Mouse (Mus musculus): ENCODE results near the gene Enpp1. TPM values are rescaled to one million over a fixed set of nuclear protein-coding genes. Genes with fewer than 3 reads are reported as not detected.

Gene Enpp1
- 0.90 and 2.5 TPM in 2 replicates for polyA plus RNA-seq (2014; fragmentation: Nextera tagmentation; extraction: Ambion mirVana)

DNA sequence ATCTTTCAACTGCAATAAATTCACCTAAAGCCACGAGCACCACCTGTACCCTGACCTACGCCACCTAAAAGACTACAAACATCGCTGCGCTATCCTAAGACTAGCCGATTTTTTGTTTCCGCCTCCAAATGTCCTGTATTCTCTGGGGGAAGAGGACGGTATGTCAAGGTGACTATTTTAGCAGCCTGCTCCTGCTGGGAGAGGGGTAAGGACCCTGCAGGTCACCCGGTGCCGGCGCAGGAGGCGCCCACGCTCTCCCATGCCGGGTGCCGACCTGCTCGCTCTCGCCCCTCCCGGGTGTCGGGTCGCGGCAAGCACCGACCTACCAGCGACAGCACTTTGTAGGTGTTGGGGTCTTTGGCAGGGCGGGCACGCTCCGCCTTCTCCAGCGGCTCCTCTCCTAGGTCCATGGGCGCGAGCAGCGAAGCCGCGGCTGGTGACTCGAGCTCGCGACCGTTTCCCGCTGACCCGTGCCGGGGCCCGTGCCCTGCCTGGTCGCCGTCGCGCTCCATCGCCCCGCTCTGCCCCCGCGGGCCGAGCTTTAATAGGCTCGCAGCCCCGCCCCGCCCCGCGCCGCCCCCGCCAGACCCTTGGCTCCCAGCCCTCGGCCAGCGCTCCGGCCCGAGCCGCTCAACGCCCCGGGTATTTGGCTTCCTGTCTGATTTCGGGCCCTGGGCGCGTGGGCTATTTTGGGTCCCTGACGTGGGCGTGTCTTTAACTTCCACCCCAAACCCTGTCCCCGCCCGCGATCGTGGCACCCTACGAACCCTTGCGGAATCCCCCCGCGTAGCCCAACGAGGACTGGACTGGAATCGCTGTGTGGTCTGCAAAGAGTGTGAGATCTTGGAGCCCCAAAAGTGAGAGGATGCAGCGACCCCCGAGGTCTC is at the start of gene Enpp1:
Gene Enpp1 (minus strand): TSS at position 680 of the 887 bp plus-strand sequence.
- Histone ChIP-seq H3K4me3 (ENCODE audit: low read length) (peak within 1 kb of the TSS; percentile 60), H3K27me3 (ENCODE audit: control insufficient read depth, insufficient read depth, low read length) (no peaks in the 10 kb centered on the region), H3K36me3 (ENCODE audit: control insufficient read depth, insufficient read depth, low read length) (no peaks in the 10 kb centered on the region), H3K9me3 (ENCODE audit: control insufficient read depth, low read length) (no peaks in the 10 kb centered on the region), H3K4me1 (ENCODE audit: control insufficient read depth, insufficient read depth, low read length) (no peaks in the 10 kb centered on the region), H3K9ac (ENCODE audit: low read depth, low read length) (peak within 1 kb of the TSS; percentile 60), H3K4me2 (replicated peaks; ENCODE audit: low read depth, low read length) (peak within 1 kb of the TSS; percentile 97), H3K27ac (ENCODE audit: low read depth, low read length) (no peak within 1 kb of the TSS)
- under 1% methylated on average over 70 of the region's 79 CpGs for WGBS
- peak; percentile 96 for ATAC-seq (ENCODE audit: low FRiP score, low TSS enrichment)

DNA sequence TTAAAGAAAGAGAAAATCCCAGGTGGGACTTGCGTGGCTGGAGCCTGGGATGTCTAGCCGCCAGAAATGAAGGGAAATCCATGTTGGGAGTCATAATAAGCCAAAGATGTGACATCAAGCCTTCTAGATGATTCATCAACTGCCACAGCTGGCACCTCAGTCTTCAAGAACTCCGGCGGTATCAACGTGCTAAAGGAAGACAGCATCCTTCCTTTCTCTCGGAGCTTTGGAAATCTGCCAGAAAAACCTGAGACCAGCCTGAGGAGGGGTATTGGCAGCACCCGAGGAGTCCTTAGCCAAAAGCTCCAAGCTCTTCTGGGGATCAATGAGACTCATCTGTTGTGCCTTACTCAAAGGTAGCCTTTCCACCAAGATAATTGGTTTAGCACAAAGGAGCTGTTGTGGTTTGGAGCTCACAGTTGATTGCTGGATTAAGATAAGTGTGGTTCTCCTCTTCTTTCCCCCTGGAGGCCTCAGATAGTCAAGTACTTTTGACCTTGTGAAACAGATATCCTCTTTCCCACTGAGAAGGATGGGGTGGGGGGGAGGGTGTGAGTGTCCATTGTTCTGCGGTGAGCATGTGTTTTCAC is 46.5 kb upstream of the Enpp1 start:
- no peaks in the 10 kb centered on the region for H3K36me3 ChIP-seq (ENCODE audit: control insufficient read depth, insufficient read depth, low read length)
- no peak overlapping the region for H3K4me2 ChIP-seq (replicated peaks; ENCODE audit: low read depth, low read length)
- no peaks in the 10 kb centered on the region for H3K27me3 ChIP-seq (ENCODE audit: control insufficient read depth, insufficient read depth, low read length)
- no peak overlapping the region for H3K9ac ChIP-seq (ENCODE audit: low read depth, low read length)
- no peak for ATAC-seq (ENCODE audit: low FRiP score, low TSS enrichment)
- H3K4me1 ChIP-seq (ENCODE audit: control insufficient read depth, insufficient read depth, low read length), result no peaks in the 10 kb centered on the region
- no peak overlapping the region for H3K27ac ChIP-seq (ENCODE audit: low read depth, low read length)
- no peak overlapping the region for H3K4me3 ChIP-seq (ENCODE audit: low read length)
- WGBS, result 70% methylated on average over 8 of the region's 8 CpGs
- no peaks in the 10 kb centered on the region for H3K9me3 ChIP-seq (ENCODE audit: control insufficient read depth, low read length)

DNA sequence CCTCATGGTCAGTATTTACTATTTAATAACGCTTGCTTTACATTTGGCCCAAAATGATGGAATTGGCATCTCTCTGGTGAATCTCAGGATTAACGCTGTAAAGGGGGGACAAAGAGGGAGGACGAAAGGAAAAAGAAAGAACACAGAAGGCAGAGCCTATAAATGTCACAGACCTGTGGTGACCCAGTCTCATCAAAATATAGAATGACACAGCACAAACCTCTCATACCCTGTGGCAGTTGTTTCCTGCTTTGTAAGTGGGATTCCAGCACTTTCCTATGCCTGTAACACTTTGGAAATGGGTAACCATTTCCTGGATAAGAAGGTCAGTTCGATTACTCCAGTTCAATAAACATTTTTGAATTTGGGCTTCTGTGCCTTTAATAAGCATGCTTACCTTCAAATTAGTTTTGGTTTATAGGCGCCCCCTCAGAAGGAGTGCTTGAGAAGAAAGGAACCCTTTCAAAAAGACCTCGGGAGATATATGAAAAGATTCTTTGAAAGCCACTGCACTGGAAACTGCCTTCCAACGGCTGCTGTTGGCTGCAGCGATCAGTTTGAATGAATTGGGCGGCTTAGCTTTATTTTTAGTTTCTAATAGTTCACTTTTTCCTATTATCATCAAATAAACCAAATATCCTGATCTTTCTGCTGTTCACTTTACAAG is 43.0 kb upstream of the Enpp1 start:
- H3K9ac ChIP-seq (ENCODE audit: low read depth, low read length), result no peak overlapping the region
- WGBS, result 77% methylated on average over 9 of the region's 9 CpGs
- H3K27ac ChIP-seq (ENCODE audit: low read depth, low read length), result no peak overlapping the region
- no peak overlapping the region for H3K4me2 ChIP-seq (replicated peaks; ENCODE audit: low read depth, low read length)
- H3K36me3 ChIP-seq (ENCODE audit: control insufficient read depth, insufficient read depth, low read length), result no peaks in the 10 kb centered on the region
- ATAC-seq (ENCODE audit: low FRiP score, low TSS enrichment), result no peak
- H3K9me3 ChIP-seq (ENCODE audit: control insufficient read depth, low read length), result no peaks in the 10 kb centered on the region
- H3K4me3 ChIP-seq (ENCODE audit: low read length), result peak overlapping the region; percentile 28; the same call in 1 of the 2 replicates
- no peaks in the 10 kb centered on the region for H3K4me1 ChIP-seq (ENCODE audit: control insufficient read depth, insufficient read depth, low read length)
- no peaks in the 10 kb centered on the region for H3K27me3 ChIP-seq (ENCODE audit: control insufficient read depth, insufficient read depth, low read length)

DNA sequence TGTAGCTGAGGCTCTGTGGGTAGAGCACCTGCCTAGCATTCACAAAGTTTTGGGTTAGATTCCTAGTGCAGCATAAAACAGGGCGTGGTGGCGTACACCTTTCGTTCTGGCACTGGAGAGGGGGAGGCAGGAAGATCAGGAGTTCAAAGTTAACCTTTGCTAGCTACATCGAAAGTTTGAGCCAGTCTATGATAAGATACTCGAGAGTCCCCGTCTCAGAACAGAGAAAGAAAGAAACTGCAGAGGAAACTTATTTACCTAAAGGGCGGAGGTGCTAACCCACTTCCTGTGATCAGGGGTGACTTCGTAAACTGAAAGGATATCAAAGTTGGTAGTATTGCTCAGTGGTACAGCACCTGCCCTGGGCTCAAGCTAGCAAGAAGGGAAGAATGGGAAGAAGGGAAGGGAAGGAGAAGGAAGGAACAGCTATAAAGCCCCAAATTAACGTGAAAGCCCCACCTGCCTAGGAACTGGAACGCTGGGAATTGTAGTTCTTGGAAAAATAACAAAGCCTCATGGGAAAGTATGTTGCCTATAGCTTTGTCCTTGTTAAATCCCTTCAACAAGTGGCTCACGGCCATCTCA is 42.4 kb upstream of the Enpp1 start:
- H3K9me3 ChIP-seq (ENCODE audit: control insufficient read depth, low read length), result no peaks in the 10 kb centered on the region
- no peaks in the 10 kb centered on the region for H3K27me3 ChIP-seq (ENCODE audit: control insufficient read depth, insufficient read depth, low read length)
- no peak overlapping the region for H3K27ac ChIP-seq (ENCODE audit: low read depth, low read length)
- 45% methylated on average over 11 of the region's 11 CpGs for WGBS
- no peak overlapping the region for H3K9ac ChIP-seq (ENCODE audit: low read depth, low read length)
- no peaks in the 10 kb centered on the region for H3K4me1 ChIP-seq (ENCODE audit: control insufficient read depth, insufficient read depth, low read length)
- peak overlapping the region; percentile 28 for H3K4me3 ChIP-seq (ENCODE audit: low read length)
- peak overlapping the region; percentile 29 for H3K4me2 ChIP-seq (replicated peaks; ENCODE audit: low read depth, low read length)
- no peak for ATAC-seq (ENCODE audit: low FRiP score, low TSS enrichment)
- no peaks in the 10 kb centered on the region for H3K36me3 ChIP-seq (ENCODE audit: control insufficient read depth, insufficient read depth, low read length)

DNA sequence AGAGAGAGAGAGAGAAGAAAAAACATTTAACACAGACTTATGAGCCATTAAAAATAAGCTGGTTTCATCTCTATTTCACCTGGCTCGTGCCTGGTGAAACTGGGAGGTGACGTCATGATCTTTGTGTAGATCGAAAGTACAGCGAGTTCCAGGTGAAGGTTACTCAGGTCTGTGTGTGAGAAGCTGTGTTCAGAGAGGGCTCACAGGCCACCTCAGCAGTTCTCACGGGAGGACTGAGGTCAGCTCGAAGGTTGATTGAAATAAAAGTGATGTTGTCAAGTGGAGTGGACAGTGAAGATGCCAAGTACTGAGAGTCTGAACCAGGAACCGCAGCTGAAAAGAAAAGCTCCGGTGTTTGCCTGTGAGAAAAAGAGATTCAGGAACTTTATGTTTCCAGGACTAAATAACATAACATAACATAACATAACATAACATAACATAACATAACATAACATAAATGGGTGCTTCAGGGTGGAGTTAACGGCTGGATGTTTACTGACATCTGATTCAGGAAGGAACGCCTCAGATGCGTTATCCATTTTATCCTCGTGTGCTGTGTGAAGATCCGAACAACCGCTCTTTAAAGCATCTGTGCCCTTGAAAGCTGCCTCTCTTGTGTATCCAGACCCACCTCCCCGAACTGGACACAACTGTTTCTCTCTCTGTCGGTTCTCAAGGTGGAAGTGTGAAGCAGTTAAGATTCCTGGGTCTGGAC is 41.7 kb upstream of the Enpp1 start:
- no peaks in the 10 kb centered on the region for H3K9me3 ChIP-seq (ENCODE audit: control insufficient read depth, low read length)
- H3K9ac ChIP-seq (ENCODE audit: low read depth, low read length), result no peak overlapping the region
- no peaks in the 10 kb centered on the region for H3K27me3 ChIP-seq (ENCODE audit: control insufficient read depth, insufficient read depth, low read length)
- no peak for ATAC-seq (ENCODE audit: low FRiP score, low TSS enrichment)
- H3K4me2 ChIP-seq (replicated peaks; ENCODE audit: low read depth, low read length), result peak overlapping the region; percentile 29; the same call in 1 of the 2 replicates
- no peaks in the 10 kb centered on the region for H3K4me1 ChIP-seq (ENCODE audit: control insufficient read depth, insufficient read depth, low read length)
- no peak overlapping the region for H3K4me3 ChIP-seq (ENCODE audit: low read length)
- 69% methylated on average over 16 of the region's 16 CpGs for WGBS
- H3K36me3 ChIP-seq (ENCODE audit: control insufficient read depth, insufficient read depth, low read length), result no peaks in the 10 kb centered on the region
- no peak overlapping the region for H3K27ac ChIP-seq (ENCODE audit: low read depth, low read length)

DNA sequence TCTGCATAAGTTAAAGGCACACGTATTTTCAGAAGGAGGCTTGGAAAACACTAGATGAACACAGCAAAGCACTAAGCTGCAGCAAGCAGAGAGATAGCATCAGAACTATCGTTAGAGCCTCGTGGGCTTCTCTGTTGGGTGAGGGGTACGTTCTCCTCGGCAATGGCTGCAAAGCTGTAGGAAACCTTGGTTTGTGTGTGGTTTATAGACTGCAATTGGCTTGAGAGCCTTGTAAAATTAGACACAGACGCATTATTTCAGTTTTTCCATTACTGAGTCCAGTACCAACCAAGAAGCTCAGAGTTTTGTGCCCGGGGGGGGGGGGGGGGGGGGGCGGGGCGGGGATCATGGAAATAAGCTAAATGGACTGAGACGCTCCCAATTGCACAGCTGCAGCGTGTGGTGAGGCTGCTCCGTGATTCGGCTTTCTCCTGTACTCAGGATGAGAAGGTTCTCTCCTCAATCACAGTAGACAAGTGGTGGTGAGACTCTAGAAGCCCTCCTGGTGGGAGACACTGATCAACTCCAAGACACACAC is 31.1 kb upstream of the Enpp1 start:
- WGBS, result 66% methylated on average over 12 of the region's 13 CpGs
- H3K4me3 ChIP-seq (ENCODE audit: low read length), result no peak overlapping the region
- no peak for ATAC-seq (ENCODE audit: low FRiP score, low TSS enrichment)
- H3K9me3 ChIP-seq (ENCODE audit: control insufficient read depth, low read length), result no peaks in the 10 kb centered on the region
- H3K4me1 ChIP-seq (ENCODE audit: control insufficient read depth, insufficient read depth, low read length), result no peaks in the 10 kb centered on the region
- H3K36me3 ChIP-seq (ENCODE audit: control insufficient read depth, insufficient read depth, low read length), result no peaks in the 10 kb centered on the region
- H3K9ac ChIP-seq (ENCODE audit: low read depth, low read length), result no peak overlapping the region
- H3K4me2 ChIP-seq (replicated peaks; ENCODE audit: low read depth, low read length), result no peak overlapping the region
- no peaks in the 10 kb centered on the region for H3K27me3 ChIP-seq (ENCODE audit: control insufficient read depth, insufficient read depth, low read length)
- H3K27ac ChIP-seq (ENCODE audit: low read depth, low read length), result no peak overlapping the region

DNA sequence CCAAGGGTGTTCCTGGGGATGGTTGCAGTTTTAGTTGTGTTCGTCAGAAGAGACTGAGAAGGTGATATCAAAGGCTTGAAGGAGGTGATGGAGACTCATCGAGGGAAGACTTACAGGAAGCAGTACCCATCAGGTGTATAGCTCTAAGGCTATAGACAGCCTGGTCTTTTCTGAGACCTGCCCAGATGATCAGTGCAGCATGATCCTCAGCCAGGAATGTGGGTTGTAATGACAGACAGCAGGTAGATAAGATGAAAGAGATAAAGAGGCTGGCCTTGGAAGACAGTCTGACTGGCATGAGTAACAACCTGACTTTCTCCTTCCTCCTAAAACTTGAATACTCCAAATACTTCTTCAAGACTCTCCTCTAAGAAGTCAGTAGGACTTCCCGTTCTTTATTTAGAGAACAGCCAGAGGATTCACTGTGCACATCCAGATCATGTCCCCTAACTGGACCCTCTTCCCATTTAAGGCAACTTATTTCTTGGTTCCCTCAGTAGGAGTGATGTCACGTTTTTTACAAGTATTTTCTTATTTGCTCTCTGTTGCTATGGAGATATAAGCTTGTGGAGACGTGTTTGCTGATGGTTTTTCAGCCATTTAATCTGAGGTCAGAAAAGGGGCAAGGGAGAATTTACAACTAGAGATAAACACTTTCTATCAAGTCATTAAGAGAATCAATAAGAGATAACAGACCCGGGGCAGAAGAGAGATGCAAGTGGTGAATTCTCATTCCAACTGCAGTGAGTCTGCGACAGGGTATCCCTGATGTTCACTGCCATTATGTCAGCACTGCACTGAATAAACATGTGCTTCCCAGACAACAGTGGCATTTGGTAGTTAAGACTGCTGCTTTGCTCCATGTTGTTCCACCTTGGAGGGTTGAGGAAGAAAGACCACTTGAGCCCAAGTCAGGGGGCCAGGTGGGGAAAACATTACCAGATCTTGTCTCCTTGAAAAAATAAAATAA is 29.6 kb upstream of the Enpp1 start:
- H3K4me1 ChIP-seq (ENCODE audit: control insufficient read depth, insufficient read depth, low read length), result no peaks in the 10 kb centered on the region
- H3K36me3 ChIP-seq (ENCODE audit: control insufficient read depth, insufficient read depth, low read length), result no peaks in the 10 kb centered on the region
- no peak overlapping the region for H3K4me3 ChIP-seq (ENCODE audit: low read length)
- no peaks in the 10 kb centered on the region for H3K27me3 ChIP-seq (ENCODE audit: control insufficient read depth, insufficient read depth, low read length)
- H3K9me3 ChIP-seq (ENCODE audit: control insufficient read depth, low read length), result no peaks in the 10 kb centered on the region
- WGBS, result 64% methylated on average over 7 of the region's 7 CpGs
- no peak overlapping the region for H3K27ac ChIP-seq (ENCODE audit: low read depth, low read length)
- H3K9ac ChIP-seq (ENCODE audit: low read depth, low read length), result no peak overlapping the region
- ATAC-seq (ENCODE audit: low FRiP score, low TSS enrichment), result no peak
- no peak overlapping the region for H3K4me2 ChIP-seq (replicated peaks; ENCODE audit: low read depth, low read length)
